In genomic region chr17:36021309-36021708, GRCm38 (mm10) we compare ENCODE assay signal across 15 mouse cellular contexts. TPM values are rescaled to one million over a fixed set of nuclear protein-coding genes. Genes with fewer than 3 reads are reported as not detected.
A peak's percentile ranks its signal among the peaks of the same experiment; 100 is the strongest.
DNase-seq lines count a peak whose midpoint lies in the region; ATAC-seq and TF ChIP-seq lines count a peak whose summit lies in the region.
"Had no signal": no experiment of that assay in that cellular context is flagged by ENCODE, and none has a peak within 500 bp of the region (broad histone marks: within the 10 kb centered on the region; RNA-seq: fewer than 3 reads in every experiment).

No protein-coding gene starts in this region.

- H3K4me2 ChIP-seq in embryonic facial prominence, embryonic 12.5 days (replicated peaks), result no peak overlapping the region
- H3K4me2 ChIP-seq in kidney, embryonic 15.5 days, result no peak overlapping the region

- H3K9ac ChIP-seq in embryonic facial prominence, embryonic 12.5 days, result no peak overlapping the region
- no peak overlapping the region for H3K9ac ChIP-seq in kidney, embryonic 15.5 days

- H3K4me3 ChIP-seq in embryonic facial prominence, embryonic 12.5 days, result no peak overlapping the region
- H3K4me3 ChIP-seq in embryonic facial prominence, embryonic 10.5 days, result no peak overlapping the region
- no peak overlapping the region for H3K4me3 ChIP-seq in kidney, adult 2 months (ENCODE audit: insufficient read depth, low read depth, low read length)
- H3K4me3 ChIP-seq in kidney, embryonic 15.5 days (replicated peaks), result no peak overlapping the region
- H3K4me3 ChIP-seq in thymus, adult 2 months (ENCODE audit: control insufficient read depth, insufficient read depth, low read length), result no peak overlapping the region

- no peak for TF ChIP-seq CTCF in kidney, adult 2 months (conservative IDR thresholded peaks at IDR 0.05; ENCODE audit: insufficient read depth, insufficient read length, low read depth, low read length)
- no peak for TF ChIP-seq CTCF in thymus, adult 2 months (IDR thresholded peaks at IDR 0.05; ENCODE audit: borderline replicate concordance, control insufficient read depth, extremely low read depth, insufficient read depth, low read length, poor library complexity)

- H3K27ac ChIP-seq in embryonic facial prominence, embryonic 12.5 days, result peak overlapping the region; percentile 30; the same call in 1 of the 2 replicates
- H3K27ac ChIP-seq in embryonic facial prominence, embryonic 10.5 days (replicated peaks), result no peak overlapping the region
- H3K27ac ChIP-seq in kidney, adult 2 months (ENCODE audit: insufficient read depth, low read depth, low read length), result peak overlapping the region; percentile 33
- H3K27ac ChIP-seq in kidney, embryonic 15.5 days, result no peak overlapping the region
- H3K27ac ChIP-seq in thymus, adult 2 months (ENCODE audit: control insufficient read depth, insufficient read depth, low read length), result peak overlapping the region; percentile 98

- 89% methylated on average over 1 of the region's 1 CpGs for WGBS in embryonic facial prominence, embryonic 12.5 days
- WGBS in embryonic facial prominence, embryonic 10.5 days, result 92% methylated on average over 1 of the region's 1 CpGs
- 93% methylated on average over 1 of the region's 1 CpGs for WGBS in kidney, adult 2 months
- WGBS in kidney, embryonic 15.5 days, result 91% methylated on average over 1 of the region's 1 CpGs
- 76% methylated on average over 1 of the region's 1 CpGs for WGBS in thymus, adult 2 months

- H3K9me3 ChIP-seq in embryonic facial prominence, embryonic 12.5 days, result no peaks in the 10 kb centered on the region
- H3K9me3 ChIP-seq in embryonic facial prominence, embryonic 10.5 days, result no peaks in the 10 kb centered on the region
- no peaks in the 10 kb centered on the region; the same call in 1 of the 2 replicates for H3K9me3 ChIP-seq in kidney, embryonic 15.5 days (replicated peaks)

- TF ChIP-seq POLR2A in kidney, adult 2 months (IDR thresholded peaks at IDR 0.05; ENCODE audit: low read depth, low read length), result no peak
- no peak for TF ChIP-seq POLR2A in thymus, adult 2 months (IDR thresholded peaks at IDR 0.05; ENCODE audit: control insufficient read depth, extremely low read depth, insufficient read depth, low read length, poor library complexity)

- ATAC-seq in embryonic facial prominence, embryonic 12.5 days (ENCODE audit: insufficient number of reproducible peaks, insufficient read depth, low FRiP score, low TSS enrichment), result no peak
- no peak for ATAC-seq in kidney, embryonic 15.5 days (replicated peaks; ENCODE audit: low FRiP score)

- no peak for DNase-seq in embryonic facial prominence, embryonic 10.5 days (ENCODE audit: low spot score)
- DNase-seq in kidney, adult 2 months, result no peak
- peak; percentile 22 for DNase-seq in thymus, adult 2 months
- no peak for DNase-seq in thymus, postnatal 36 days
- no peak for DNase-seq in c-Kit-positive CD71-positive TER-119-positive erythroid progenitor cells, embryonic 14.5 days (ENCODE audit: low spot score)
- no peak for DNase-seq in adrenal gland, adult 2 months
- DNase-seq: cerebellum, adult 11 months had no signal

- no peaks in the 10 kb centered on the region for H3K36me3 ChIP-seq in embryonic facial prominence, embryonic 12.5 days
- H3K36me3 ChIP-seq in embryonic facial prominence, embryonic 10.5 days (replicated peaks), result no peaks in the 10 kb centered on the region
- no peaks in the 10 kb centered on the region for H3K36me3 ChIP-seq in kidney, adult 2 months (ENCODE audit: control insufficient read depth, insufficient read depth, low read length)
- H3K36me3 ChIP-seq in kidney, embryonic 15.5 days, result no peaks in the 10 kb centered on the region
- peaks cover 8% of the 10 kb centered on the region for H3K36me3 ChIP-seq in thymus, adult 2 months (ENCODE audit: control insufficient read depth, insufficient read depth, low read length)

- no peaks in the 10 kb centered on the region for H3K27me3 ChIP-seq in embryonic facial prominence, embryonic 12.5 days
- H3K27me3 ChIP-seq in embryonic facial prominence, embryonic 10.5 days (replicated peaks; ENCODE audit: low read depth, poor library complexity, severe bottlenecking), result no peaks in the 10 kb centered on the region
- no peaks in the 10 kb centered on the region for H3K27me3 ChIP-seq in kidney, adult 2 months (replicated peaks; ENCODE audit: control insufficient read depth, insufficient read depth, low read length)
- H3K27me3 ChIP-seq in kidney, embryonic 15.5 days, result no peaks in the 10 kb centered on the region
- no peaks in the 10 kb centered on the region for H3K27me3 ChIP-seq in thymus, adult 2 months (ENCODE audit: control insufficient read depth, insufficient read depth, low read length)

- H3K4me1 ChIP-seq in embryonic facial prominence, embryonic 12.5 days, result peaks cover 13% of the 10 kb centered on the region; the same call in 1 of the 2 replicates
- peaks cover 31% of the 10 kb centered on the region for H3K4me1 ChIP-seq in embryonic facial prominence, embryonic 10.5 days
- no peaks in the 10 kb centered on the region; the same call in 1 of the 2 replicates for H3K4me1 ChIP-seq in kidney, adult 2 months (ENCODE audit: control insufficient read depth, insufficient read depth, low read length)
- peaks cover 17% of the 10 kb centered on the region for H3K4me1 ChIP-seq in kidney, embryonic 15.5 days
- H3K4me1 ChIP-seq in thymus, adult 2 months (replicated peaks; ENCODE audit: control insufficient read depth, insufficient read depth, low read length), result peaks cover 30% of the 10 kb centered on the region

RNA-seq across cellular contexts. Expression of gene H2-T24, which starts 0.9 kb away (rescaled TPM):
- polyA plus RNA-seq in embryonic facial prominence, embryonic 12.5 days (2016; fragmentation: Nextera tagmentation; extraction: Ambion mirVana), result 3.7 and 5.5 TPM in 2 replicates
- 4.8 and 5.0 TPM in 2 replicates for polyA plus RNA-seq in embryonic facial prominence, embryonic 10.5 days (2016; fragmentation: Nextera tagmentation; extraction: Ambion mirVana)
- polyA plus RNA-seq in kidney, adult 2 months (2012; rRNA removed), result 3.5 and 5.4 TPM in 2 replicates
- 2.9 and 3.5 TPM in 2 replicates for polyA plus RNA-seq in kidney, embryonic 15.5 days (2015; fragmentation: Nextera tagmentation; extraction: Ambion mirVana)
- 15.0 and 20.4 TPM in 2 replicates for polyA plus RNA-seq in thymus, adult 2 months (2012; rRNA removed)
- 1 to 10 TPM; 6.6 to 8.2 TPM for total RNA-seq in adrenal gland, adult 2 months (2021)
- 3.6 and 3.7 TPM in 2 replicates for polyA plus RNA-seq in adrenal gland, adult 2 months (2012; rRNA removed)

RNA-seq across cellular contexts. Expression of gene H2-T23, which starts 11.3 kb away (rescaled TPM):
- 10.2 and 12.1 TPM in 2 replicates for polyA plus RNA-seq in embryonic facial prominence, embryonic 12.5 days (2016; fragmentation: Nextera tagmentation; extraction: Ambion mirVana)
- 1.8 and 2.3 TPM in 2 replicates for polyA plus RNA-seq in embryonic facial prominence, embryonic 10.5 days (2016; fragmentation: Nextera tagmentation; extraction: Ambion mirVana)
- 174 and 175 TPM in 2 replicates for polyA plus RNA-seq in kidney, adult 2 months (2012; rRNA removed)
- 4.3 and 4.5 TPM in 2 replicates for polyA plus RNA-seq in kidney, embryonic 15.5 days (2015; fragmentation: Nextera tagmentation; extraction: Ambion mirVana)
- 380 and 457 TPM in 2 replicates for polyA plus RNA-seq in thymus, adult 2 months (2012; rRNA removed)
- total RNA-seq in adrenal gland, adult 2 months (2021), result 10 to 100 TPM; 49.7 to 65.2 TPM
- polyA plus RNA-seq in adrenal gland, adult 2 months (2012; rRNA removed), result 156 and 162 TPM in 2 replicates

RNA-seq across cellular contexts. Expression of gene H2-T22, which starts 21.2 kb away (rescaled TPM):
- polyA plus RNA-seq in embryonic facial prominence, embryonic 12.5 days (2016; fragmentation: Nextera tagmentation; extraction: Ambion mirVana), result 16.3 and 17.2 TPM in 2 replicates
- 7.4 and 9.0 TPM in 2 replicates for polyA plus RNA-seq in embryonic facial prominence, embryonic 10.5 days (2016; fragmentation: Nextera tagmentation; extraction: Ambion mirVana)
- polyA plus RNA-seq in kidney, adult 2 months (2012; rRNA removed), result 70.6 and 73.2 TPM in 2 replicates
- polyA plus RNA-seq in kidney, embryonic 15.5 days (2015; fragmentation: Nextera tagmentation; extraction: Ambion mirVana), result 13.8 and 14.1 TPM in 2 replicates
- polyA plus RNA-seq in thymus, adult 2 months (2012; rRNA removed), result 105 and 119 TPM in 2 replicates
- total RNA-seq in adrenal gland, adult 2 months (2021), result 10 to 100 TPM; 32.2 to 42.9 TPM
- 34.7 and 38.6 TPM in 2 replicates for polyA plus RNA-seq in adrenal gland, adult 2 months (2012; rRNA removed)

RNA-seq across cellular contexts. Expression of gene Gm6034, which starts 21.5 kb away (rescaled TPM):
- not detected in 2 replicates for polyA plus RNA-seq in embryonic facial prominence, embryonic 12.5 days (2016; fragmentation: Nextera tagmentation; extraction: Ambion mirVana)
- polyA plus RNA-seq in embryonic facial prominence, embryonic 10.5 days (2016; fragmentation: Nextera tagmentation; extraction: Ambion mirVana), result not detected in 2 replicates
- polyA plus RNA-seq in kidney, adult 2 months (2012; rRNA removed), result not detected in 2 replicates
- polyA plus RNA-seq in kidney, embryonic 15.5 days (2015; fragmentation: Nextera tagmentation; extraction: Ambion mirVana), result not detected in 2 replicates
- 0.22 TPM in 1 of 2 replicates, not detected in the other for polyA plus RNA-seq in thymus, adult 2 months (2012; rRNA removed)
- total RNA-seq in adrenal gland, adult 2 months (2021), result under 1 TPM in 1 of 2 experiments, not detected in 1; 0.23 TPM
- 0.10 and 0.50 TPM in 2 replicates for polyA plus RNA-seq in adrenal gland, adult 2 months (2012; rRNA removed)
- total RNA-seq: adrenal gland, adult 18-20 months; hindbrain, postnatal 0 days; layer of hippocampus, adult 18-20 months had no signal
- polyA plus RNA-seq: embryonic facial prominence, embryonic 11.5 days; hindbrain, postnatal 0 days; limb, embryonic 11.5 days; midbrain, embryonic 14.5 days had no signal

RNA-seq across cellular contexts. Expression of gene Gm11127, which starts 36.9 kb away (rescaled TPM):
- not detected in 2 replicates for polyA plus RNA-seq in embryonic facial prominence, embryonic 12.5 days (2016; fragmentation: Nextera tagmentation; extraction: Ambion mirVana)
- polyA plus RNA-seq in embryonic facial prominence, embryonic 10.5 days (2016; fragmentation: Nextera tagmentation; extraction: Ambion mirVana), result not detected in 2 replicates
- polyA plus RNA-seq in kidney, adult 2 months (2012; rRNA removed), result 13.9 and 14.8 TPM in 2 replicates
- not detected in 2 replicates for polyA plus RNA-seq in kidney, embryonic 15.5 days (2015; fragmentation: Nextera tagmentation; extraction: Ambion mirVana)
- 0.39 and 0.61 TPM in 2 replicates for polyA plus RNA-seq in thymus, adult 2 months (2012; rRNA removed)
- 1 to 10 TPM; 4.4 to 8.2 TPM for total RNA-seq in adrenal gland, adult 2 months (2021)
- not detected in 2 replicates for polyA plus RNA-seq in adrenal gland, adult 2 months (2012; rRNA removed)
- total RNA-seq: hindbrain, postnatal 0 days had no signal
- polyA plus RNA-seq: embryonic facial prominence, embryonic 11.5 days; hindbrain, postnatal 0 days; limb, embryonic 11.5 days; midbrain, embryonic 14.5 days had no signal

Comparison
In these comparisons a context has a peak if more than half of its experiments do, and no peak if none do; other contexts are left out.
1. H3K27ac ChIP-seq: peak in embryonic facial prominence, embryonic 12.5 days (single experiment), kidney, adult 2 months (single experiment) and thymus, adult 2 months (single experiment); none in embryonic facial prominence, embryonic 10.5 days (single experiment) and kidney, embryonic 15.5 days (single experiment).
2. RNA of gene H2-T23, which starts 11.3 kb away (polyA plus RNA-seq): 380 to 457 TPM in thymus, adult 2 months, 174 to 175 TPM in kidney, adult 2 months and 156 to 162 TPM in adrenal gland, adult 2 months; 10.2 to 12.1 TPM in embryonic facial prominence, embryonic 12.5 days, 4.3 to 4.5 TPM in kidney, embryonic 15.5 days and 1.8 to 2.3 TPM in embryonic facial prominence, embryonic 10.5 days; every median in the first group is over 10 times any median in the second.